Mouse (Mus musculus) MEL (cell line): ENCODE data around the gene Paqr6. TPM values are rescaled to one million over a fixed set of nuclear protein-coding genes. Genes with fewer than 3 reads are reported as not detected.
A peak's percentile ranks its signal among the peaks of the same experiment; 100 is the strongest.

Source experiments
- DNase-seq: peaks from one replicate; pipeline ENCODE4 v3.0.0; 2011; ENCODE audit warnings: low read depth, low spot score
- H3K27ac ChIP-seq: 2 replicates; pipeline ENCODE4 v1.5.1; 2012; ENCODE audit warnings: low read depth, mild to moderate bottlenecking, control low read depth, low read length, moderate library complexity; ENCODE audit not compliant: control insufficient read depth
- H3K27me3 ChIP-seq, 2 experiments: fragments of 150-350 bp in 1 of 2; sonication (generic) in 1 of 2; 2 replicates each; pipeline ENCODE4 v1.6.1; 2012; ENCODE audit warnings: low read length in 2 of 2, mild to moderate bottlenecking in 2 of 2, improper control_type of control experiment in 1 of 2, moderate library complexity in 1 of 2; ENCODE audit not compliant: insufficient read depth in 2 of 2, control insufficient read depth in 1 of 2
- H3K36me3 ChIP-seq, 2 experiments: 2 replicates each; pipeline ENCODE4 v1.6.1; 2012 to 2014; ENCODE audit warnings: low read length in 2 of 2, improper control_type of control experiment in 1 of 2, inconsistent platforms in 1 of 2, mild to moderate bottlenecking in 1 of 2; ENCODE audit not compliant: insufficient read depth in 2 of 2, control insufficient read depth in 1 of 2
- H3K4me1 ChIP-seq, 2 experiments: fragments of 150-350 bp in 1 of 2; sonication (generic) in 1 of 2; 2 replicates each; pipeline ENCODE4 v1.6.1; 2012; ENCODE audit warnings: low read length in 2 of 2, improper control_type of control experiment in 1 of 2, mild to moderate bottlenecking in 1 of 2; ENCODE audit not compliant: insufficient read depth in 2 of 2, control insufficient read depth in 1 of 2
- H3K4me3 ChIP-seq, 2 experiments: fragments of 150-350 bp in 1 of 2; sonication (generic) in 1 of 2; 2 replicates each; pipeline ENCODE4 v1.5.1; 2012; ENCODE audit warnings: low read depth in 2 of 2, low read length in 2 of 2, mild to moderate bottlenecking in 2 of 2, moderate library complexity in 2 of 2, control low read depth in 1 of 2, improper control_type of control experiment in 1 of 2; ENCODE audit not compliant: control insufficient read depth in 1 of 2, insufficient read depth in 1 of 2
- H3K79me2 ChIP-seq: 2 replicates; pipeline ENCODE4 v1.6.1; 2012; ENCODE audit warnings: mild to moderate bottlenecking, low read length, moderate library complexity; ENCODE audit not compliant: control insufficient read depth, poor library complexity, insufficient read depth
- H3K9ac ChIP-seq: 2 replicates; pipeline ENCODE4 v1.6.1; 2012; ENCODE audit warnings: low read depth, mild to moderate bottlenecking, control low read depth, low read length, moderate library complexity; ENCODE audit not compliant: control insufficient read depth, poor library complexity, severe bottlenecking
- H3K9me3 ChIP-seq: fragments of 150-350 bp; sonication (generic); replicated peaks from 2 replicates; pipeline ENCODE4 v1.6.1; 2012; ENCODE audit warnings: mild to moderate bottlenecking, low read length, improper control_type of control experiment, moderate library complexity; ENCODE audit not compliant: insufficient read depth
- CHD1 ChIP-seq: IDR thresholded peaks from 2 replicates; pipeline ENCODE4 v1.6.1; 2012; ENCODE audit warnings: low read depth, mild to moderate bottlenecking, inconsistent platforms, low read length, improper control_type of control experiment
- CTCF ChIP-seq, 3 experiments: IDR thresholded peaks in 2 of 3; conservative IDR thresholded peaks in 1 of 3; 2 replicates each; pipeline ENCODE4 v1.5.1; 2011 to 2012; ENCODE audit warnings: low read length in 3 of 3, low read depth in 2 of 3, mild to moderate bottlenecking in 2 of 3, improper control_type of control experiment in 1 of 3, inconsistent platforms in 1 of 3, mixed read lengths in 1 of 3, moderate library complexity in 1 of 3; ENCODE audit not compliant: control insufficient read depth in 1 of 3, insufficient read depth in 1 of 3, poor library complexity in 1 of 3, severe bottlenecking in 1 of 3
- HCFC1 ChIP-seq: IDR thresholded peaks from 2 replicates; pipeline ENCODE4 v1.6.1; 2012; ENCODE audit warnings: low read depth, mild to moderate bottlenecking, inconsistent platforms, low read length, improper control_type of control experiment, moderate library complexity
- JUND ChIP-seq: IDR thresholded peaks from 2 replicates; pipeline ENCODE4 v1.6.1; 2011; ENCODE audit warnings: low read depth, mild to moderate bottlenecking, improper control_type of control experiment, low read length
- MYC ChIP-seq: IDR thresholded peaks from 2 replicates; pipeline ENCODE4 v1.6.1; 2011; ENCODE audit warnings: low read depth, mild to moderate bottlenecking, low read length, improper control_type of control experiment, moderate library complexity
- POLR2AphosphoS2 ChIP-seq: IDR thresholded peaks from 2 replicates; pipeline ENCODE4 v1.6.1; 2011; ENCODE audit warnings: low read length, improper control_type of control experiment
- POLR2AphosphoS5 ChIP-seq: IDR thresholded peaks from 2 replicates; pipeline ENCODE4 v1.6.1; 2012; ENCODE audit warnings: low read depth, borderline replicate concordance, mild to moderate bottlenecking, inconsistent platforms, low read length, moderate library complexity, mixed read lengths
- RAD21 ChIP-seq: IDR thresholded peaks from 2 replicates; pipeline ENCODE4 v1.6.1; 2011; ENCODE audit warnings: mild to moderate bottlenecking, low read depth, low read length, improper control_type of control experiment
- SMC3 ChIP-seq: IDR thresholded peaks from 2 replicates; pipeline ENCODE4 v1.6.1; 2011; ENCODE audit warnings: low read depth, low read length, improper control_type of control experiment
- ZC3H11A ChIP-seq: IDR thresholded peaks from 2 replicates; pipeline ENCODE4 v1.6.1; 2012; ENCODE audit warnings: low read depth, mild to moderate bottlenecking, inconsistent platforms, low read length, improper control_type of control experiment
- ZKSCAN1 ChIP-seq: IDR thresholded peaks from 2 replicates; pipeline ENCODE4 v1.6.1; 2012; ENCODE audit warnings: low read depth, mild to moderate bottlenecking, inconsistent platforms, low read length, improper control_type of control experiment, moderate library complexity
- ZMIZ1 ChIP-seq: IDR thresholded peaks from 2 replicates; pipeline ENCODE4 v1.6.1; 2012; ENCODE audit warnings: low read depth, mild to moderate bottlenecking, inconsistent platforms, low read length, improper control_type of control experiment, moderate library complexity
- polyA plus RNA-seq, 2 experiments: library from polyadenylated mRNA; stranded (reverse) in 1 of 2; unstranded in 1 of 2; fragments of >175 nt in 1 of 2; fragments of >200 nt in 1 of 2; gene quantifications; 2 replicates each; pipeline versions ENCODE4 v1.2.1 to v1.2.4; 2012; ENCODE audit warnings: low replicate concordance in 2 of 2, low read depth in 1 of 2; ENCODE audit not compliant: insufficient read length in 2 of 2, insufficient read depth in 1 of 2, missing spikeins in 1 of 2
- total RNA-seq: library from RNA; depleted of rRNA; stranded (reverse); fragments of 300-350 nt; gene quantifications from 2 replicates; pipeline ENCODE4 v1.2.3, GENCODE M21; 2012

Gene Paqr6
- total and polyA plus RNA-seq, 3 experiments, result 0.11 TPM; not detected in 2

DNA sequence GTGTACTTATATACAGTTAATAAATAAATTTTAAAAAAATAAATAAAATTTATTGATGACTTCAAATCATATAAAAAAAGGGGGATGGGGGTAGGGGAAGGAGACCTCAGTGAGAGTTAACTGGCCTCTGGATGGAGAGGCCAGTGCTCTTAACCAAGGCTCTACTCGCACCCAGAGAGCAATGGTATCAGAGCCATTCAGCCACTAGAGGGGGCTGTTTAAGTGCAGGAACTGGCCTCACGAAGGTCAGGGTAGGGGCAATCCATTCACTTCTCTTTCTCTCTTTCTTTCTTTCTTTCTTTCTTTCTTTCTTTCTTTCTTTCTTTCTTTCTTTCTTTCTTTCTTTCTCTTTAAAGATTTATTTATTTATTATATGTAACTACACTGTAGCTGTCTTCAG is 33.1 kb upstream of the Paqr6 start:
- H3K79me2 ChIP-seq, result peaks cover 10% of the 10 kb centered on the region
- peaks cover 0 to 3% of the 10 kb centered on the region in 2 experiments; a peak in 1 of 4 replicates for H3K36me3 ChIP-seq
- no peak overlapping the region for H3K4me3 ChIP-seq
- H3K27me3 ChIP-seq, result no peaks in the 10 kb centered on the region
- no peak overlapping the region for H3K27ac ChIP-seq
- TF ChIP-seq CTCF (IDR thresholded peaks at IDR 0.05 in 2 of 3, conservative IDR thresholded peaks at IDR 0.05 in 1 of 3; ENCODE audit: control insufficient read depth in 1 of 3, insufficient read depth in 1 of 3, low read depth in 2 of 3, low read length in 3 of 3, poor library complexity in 1 of 3, severe bottlenecking in 1 of 3) (peak; percentile 92 to 94 (median 93)), JUND (no peak), POLR2AphosphoS5 (no peak), MYC (no peak), ZKSCAN1 (no peak), SMC3 (peak; percentile 85), RAD21 (peak; percentile 76), ZMIZ1 (no peak), ZC3H11A (peak; percentile 55)
- no peak overlapping the region for H3K9ac ChIP-seq
- peak; percentile 85 for DNase-seq
- peaks cover 0 to 6% of the 10 kb centered on the region in 2 experiments; a peak in 2 of 4 replicates for H3K4me1 ChIP-seq
- H3K9me3 ChIP-seq, result no peaks in the 10 kb centered on the region

DNA sequence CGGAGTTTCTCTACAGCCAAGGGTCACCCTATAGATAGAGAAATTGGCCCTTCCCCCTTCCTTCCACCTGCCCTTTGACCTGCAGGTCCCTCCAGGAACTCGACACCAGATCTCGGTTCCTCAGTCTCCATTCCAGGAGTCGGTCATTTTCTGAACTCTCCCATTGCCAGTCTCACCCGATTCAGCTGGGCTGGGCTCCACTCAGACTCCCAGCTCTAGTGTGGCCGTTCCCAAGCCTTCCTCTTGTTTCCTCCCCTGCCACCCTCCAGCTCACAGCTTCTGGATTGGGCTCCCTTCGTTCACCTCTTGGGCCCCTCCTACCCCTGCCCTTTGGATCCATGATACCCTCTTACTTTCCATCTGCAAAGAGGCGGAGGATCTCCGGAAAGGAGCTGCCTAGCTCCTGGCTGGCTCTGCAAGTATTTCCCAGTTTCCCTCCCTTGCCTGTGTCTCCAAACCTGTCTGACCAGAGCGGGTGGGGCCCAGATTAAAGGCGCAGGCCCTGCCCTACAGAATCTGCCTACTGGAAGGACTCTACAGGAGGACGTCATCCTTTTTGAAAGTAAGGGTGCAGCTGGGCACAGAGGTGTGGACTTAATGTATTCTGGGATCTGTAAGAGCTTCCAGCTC is 30.2 kb upstream of the Paqr6 start:
- no peak for DNase-seq
- no peaks in the 10 kb centered on the region for H3K9me3 ChIP-seq
- H3K4me3 ChIP-seq, result no peak overlapping the region
- peaks cover 0 to 24% of the 10 kb centered on the region in 2 experiments; a peak in 2 of 4 replicates for H3K36me3 ChIP-seq
- H3K4me1 ChIP-seq, result peaks cover 3 to 26% of the 10 kb centered on the region in 2 experiments; a peak in 3 of 4 replicates
- 0 out of 2 replicates have a peak, but pooled peaks have one; percentile 25 for TF ChIP-seq POLR2AphosphoS2
- no peak for TF ChIP-seq CHD1
- TF ChIP-seq, all 39 proteins: peak for 1
- no peak overlapping the region for H3K9ac ChIP-seq
- no peaks in the 10 kb centered on the region for H3K27me3 ChIP-seq
- H3K79me2 ChIP-seq, result peaks cover 23% of the 10 kb centered on the region
- no peak overlapping the region for H3K27ac ChIP-seq

DNA sequence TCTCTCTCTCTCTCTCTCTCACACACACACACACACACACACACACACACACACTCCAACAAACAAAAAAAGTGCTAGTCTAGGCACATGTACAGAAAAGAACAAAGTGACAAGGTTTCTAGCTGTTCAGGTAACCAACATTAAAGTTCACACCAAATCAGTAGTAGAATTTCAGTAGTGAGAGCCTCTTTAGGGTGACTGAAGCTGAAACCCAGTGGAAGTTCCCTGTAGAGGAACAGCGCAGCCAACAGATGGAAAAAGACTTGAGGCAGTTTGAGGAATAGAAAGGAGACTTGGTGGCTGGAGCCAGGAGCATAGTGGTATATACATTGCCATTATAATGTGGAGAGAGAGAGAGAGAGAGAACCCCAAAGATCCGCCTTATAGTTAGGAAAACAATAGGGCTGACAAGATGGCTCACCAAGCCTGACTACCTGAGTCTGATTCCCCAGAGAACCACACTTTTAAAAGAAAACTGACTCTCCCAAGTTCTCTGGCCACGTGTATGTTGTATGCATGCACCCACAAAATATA is 29.4 kb upstream of the Paqr6 start:
- TF ChIP-seq ZMIZ1 (0 out of 2 replicates have a peak, but pooled peaks have one; percentile 7), HCFC1 (0 out of 2 replicates have a peak, but pooled peaks have one; percentile 17), POLR2AphosphoS5 (no peak), JUND (0 out of 2 replicates have a peak, but pooled peaks have one; percentile 48)
- Histone ChIP-seq H3K9me3 (no peaks in the 10 kb centered on the region), H3K27ac (peak overlapping the region; percentile 93), H3K4me3 (peak overlapping the region; percentile 63 to 81), H3K4me1 (peaks cover 3 to 27% of the 10 kb centered on the region in 2 experiments; a peak in 3 of 4 replicates), H3K9ac (peak overlapping the region; percentile 85), H3K79me2 (peaks cover 28% of the 10 kb centered on the region), H3K36me3 (peaks cover 0 to 26% of the 10 kb centered on the region in 2 experiments; a peak in 2 of 4 replicates), H3K27me3 (no peaks in the 10 kb centered on the region)
- DNase-seq, result peak; percentile 71
